Mouse (Mus musculus): Measurements from ENCODE around the gene Fbxo10. TPM values are rescaled to one million over a fixed set of nuclear protein-coding genes. Genes with fewer than 3 reads are reported as not detected.
"Not testable (repeated sequence)": the region's sequence is repeated elsewhere in the genome, so short reads cannot be mapped to it uniquely, and the experiment has no call there.

The Fbxo10 gene
- total RNA-seq, 2 experiments from 2014 or later = 43.3 to 47.7 TPM

- no peak for DNase-seq
These were observed 37.0 kb downstream of the Fbxo10 start for GRCm38 (mm10) chr4:45047286-45047887.

- no peak for DNase-seq
These were observed 37.7 kb downstream of the Fbxo10 start for GRCm38 (mm10) chr4:45046679-45047078.

- no peak for DNase-seq
These were observed 43.6 kb downstream of the Fbxo10 start for GRCm38 (mm10) chr4:45040795-45041194.

GRCm38 (mm10) chr4:45039546-45039945 lies 44.9 kb downstream of the Fbxo10 start:
- not testable (repeated sequence) for DNase-seq

- DNase-seq = not testable (repeated sequence)
These were observed 45.5 kb downstream of the Fbxo10 start for GRCm38 (mm10) chr4:45038879-45039278.

GRCm38 (mm10) chr4:45037455-45038410 lies 46.7 kb downstream of the Fbxo10 start:
- DNase-seq = no peak

- DNase-seq = no peak
These were observed 47.8 kb downstream of the Fbxo10 start for GRCm38 (mm10) chr4:45036571-45036970.

- DNase-seq = no peak
These were observed 48.4 kb downstream of the Fbxo10 start for GRCm38 (mm10) chr4:45036048-45036447.

GRCm38 (mm10) chr4:45034693-45035628 lies 49.4 kb downstream of the Fbxo10 start:
- no peak for DNase-seq

- no peak for DNase-seq
These were observed 51.8 kb downstream of the Fbxo10 start for GRCm38 (mm10) chr4:45032586-45032985.

- DNase-seq = no peak
These were observed 57.9 kb downstream of the Fbxo10 start for GRCm38 (mm10) chr4:45026459-45026858.

- DNase-seq = no peak
These were observed 65.4 kb downstream of the Fbxo10 start for GRCm38 (mm10) chr4:45019009-45019408.

- peak; percentile 77 to 82 for DNase-seq
These were observed 65.9 kb downstream of the Fbxo10 start, which contains the start of gene Polr1e for GRCm38 (mm10) chr4:45018452-45018980. TSS of gene Polr1e (plus strand) at chr4:45018583.

GRCm38 (mm10) chr4:45015615-45016014 lies 68.8 kb downstream of the Fbxo10 start:
- DNase-seq = peak in 1 of 2 experiments; percentile 52

- no peak for DNase-seq
These were observed 70.9 kb downstream of the Fbxo10 start for GRCm38 (mm10) chr4:45013537-45013936.

- no peak for DNase-seq
These were observed 71.4 kb downstream of the Fbxo10 start for GRCm38 (mm10) chr4:45013031-45013431.

GRCm38 (mm10) chr4:45012105-45012975 lies 72.1 kb downstream of the Fbxo10 start, which contains the start of gene Zbtb5:
TSS of gene Zbtb5 (minus strand) at chr4:45012412.
- peak; percentile 99 to 100 for DNase-seq

GRCm38 (mm10) chr4:45011581-45012104 lies 72.8 kb downstream of the Fbxo10 start:
- DNase-seq = no peak

- no peak for DNase-seq
These were observed 73.5 kb downstream of the Fbxo10 start for GRCm38 (mm10) chr4:45010806-45011415.

GRCm38 (mm10) chr4:45005452-45005851 lies 79.0 kb downstream of the Fbxo10 start:
- DNase-seq = no peak

Measured in layer of hippocampus, postnatal 36 days (tissue).